Mouse (Mus musculus): ENCODE measurements around the gene Ccdc185.

Ccdc185 gene

GRCm38 (mm10) chr1:182749080-182749479 is at the start of gene Ccdc185:
Gene Ccdc185 (minus strand): TSS chr1:182749180.
- DNase-seq, result no peak

GRCm38 (mm10) chr1:182797048-182797447 is 48.1 kb upstream of the Ccdc185 start:
- peak; percentile 80 for DNase-seq

GRCm38 (mm10) chr1:182794628-182795027 is 45.6 kb upstream of the Ccdc185 start:
- DNase-seq, result no peak

GRCm38 (mm10) chr1:182794221-182794620 is 45.2 kb upstream of the Ccdc185 start:
- no peak for DNase-seq

GRCm38 (mm10) chr1:182792521-182793071 is 43.6 kb upstream of the Ccdc185 start:
- peak; percentile 54 for DNase-seq

GRCm38 (mm10) chr1:182788896-182789295 is 39.9 kb upstream of the Ccdc185 start:
- no peak for DNase-seq

- DNase-seq, result no peak
These were observed 38.0 kb upstream of the Ccdc185 start for GRCm38 (mm10) chr1:182787030-182787429.

- no peak for DNase-seq
These were observed 36.5 kb upstream of the Ccdc185 start for GRCm38 (mm10) chr1:182785504-182785903.

- DNase-seq, result no peak
These were observed 35.8 kb upstream of the Ccdc185 start for GRCm38 (mm10) chr1:182784784-182785183.

- no peak for DNase-seq
These were observed 34.8 kb upstream of the Ccdc185 start for GRCm38 (mm10) chr1:182783774-182784173.

- no peak for DNase-seq
These were observed 30.1 kb upstream of the Ccdc185 start for GRCm38 (mm10) chr1:182779024-182779520.

GRCm38 (mm10) chr1:182778225-182778624 is 29.2 kb upstream of the Ccdc185 start:
- DNase-seq, result no peak

GRCm38 (mm10) chr1:182776749-182777410 is 27.9 kb upstream of the Ccdc185 start:
- peak; percentile 43 for DNase-seq

- no peak for DNase-seq
These were observed 26.6 kb upstream of the Ccdc185 start for GRCm38 (mm10) chr1:182775576-182775975.

- DNase-seq, result peak; percentile 47
These were observed 15.7 kb upstream of the Ccdc185 start for GRCm38 (mm10) chr1:182764541-182765281.

GRCm38 (mm10) chr1:182763716-182764461 is 14.9 kb upstream of the Ccdc185 start, which contains the start of gene Susd4:
Gene Susd4 (plus strand): TSS chr1:182763860.
- peak; percentile 90 for DNase-seq

- no peak for DNase-seq
These were observed 14.3 kb upstream of the Ccdc185 start for GRCm38 (mm10) chr1:182763191-182763715.

- DNase-seq, result no peak
These were observed 9.8 kb upstream of the Ccdc185 start for GRCm38 (mm10) chr1:182758783-182759182.

- DNase-seq, result no peak
These were observed 5.9 kb upstream of the Ccdc185 start for GRCm38 (mm10) chr1:182754865-182755264.

- DNase-seq, result no peak
These were observed 4.7 kb upstream of the Ccdc185 start for GRCm38 (mm10) chr1:182753694-182754093.

- no peak for DNase-seq
These were observed 2.3 kb upstream of the Ccdc185 start for GRCm38 (mm10) chr1:182751301-182751700.

- DNase-seq, result no peak
These were observed 1.1 kb downstream of the Ccdc185 start for GRCm38 (mm10) chr1:182747834-182748233.

GRCm38 (mm10) chr1:182747081-182747480 is 1.9 kb downstream of the Ccdc185 start:
- DNase-seq, result no peak

All from cerebellum, adult 9-10 months (tissue).